Mouse (Mus musculus): ENCODE data around the gene Tmem184a. TPM values are rescaled to one million over a fixed set of nuclear protein-coding genes. Genes with fewer than 3 reads are reported as not detected.

The Tmem184a gene
- polyA plus RNA-seq, 1 experiment from 2014 or later: 0.19 TPM

- Histone ChIP-seq H3K4me3 (replicated peaks) (no peak overlapping the region), H3K4me2 (replicated peaks) (no peak overlapping the region), H3K36me3 (no peaks in the 10 kb centered on the region), H3K27me3 (peaks cover 41% of the 10 kb centered on the region), H3K27ac (no peak overlapping the region), H3K9me3 (no peaks in the 10 kb centered on the region), H3K4me1 (replicated peaks) (no peaks in the 10 kb centered on the region), H3K9ac (replicated peaks) (no peak overlapping the region)
- 66% methylated on average over 20 of the region's 20 CpGs for WGBS
- no peak for ATAC-seq
These were observed 7.2 kb downstream of the Tmem184a start for GRCm38 (mm10) chr5:139812398-139813125.

GRCm38 (mm10) chr5:139811677-139812397 is 7.9 kb downstream of the Tmem184a start:
- Histone ChIP-seq H3K27me3 (peaks cover 41% of the 10 kb centered on the region), H3K4me2 (replicated peaks) (no peak overlapping the region), H3K4me3 (replicated peaks) (no peak overlapping the region), H3K9me3 (no peaks in the 10 kb centered on the region), H3K4me1 (replicated peaks) (no peaks in the 10 kb centered on the region), H3K27ac (no peak overlapping the region), H3K9ac (replicated peaks) (no peak overlapping the region), H3K36me3 (no peaks in the 10 kb centered on the region)
- ATAC-seq: no peak
- WGBS: 82% methylated on average over 15 of the region's 15 CpGs

GRCm38 (mm10) chr5:139809397-139809796 is 10.3 kb downstream of the Tmem184a start:
- no peak overlapping the region for H3K9ac ChIP-seq (replicated peaks)
- H3K27ac ChIP-seq: no peak overlapping the region
- H3K9me3 ChIP-seq: no peaks in the 10 kb centered on the region
- no peak for ATAC-seq
- WGBS: 56% methylated on average over 4 of the region's 4 CpGs
- H3K4me1 ChIP-seq (replicated peaks): peaks cover 1% of the 10 kb centered on the region
- H3K4me3 ChIP-seq (replicated peaks): no peak overlapping the region
- no peak overlapping the region for H3K4me2 ChIP-seq (replicated peaks)
- peaks cover 28% of the 10 kb centered on the region for H3K27me3 ChIP-seq
- no peaks in the 10 kb centered on the region for H3K36me3 ChIP-seq

GRCm38 (mm10) chr5:139805924-139806323 is 13.8 kb downstream of the Tmem184a start:
- Histone ChIP-seq H3K36me3 (peaks cover 11% of the 10 kb centered on the region), H3K27ac (no peak overlapping the region), H3K4me3 (replicated peaks) (no peak overlapping the region), H3K4me1 (replicated peaks) (peaks cover 16% of the 10 kb centered on the region), H3K9ac (replicated peaks) (no peak overlapping the region), H3K4me2 (replicated peaks) (no peak overlapping the region), H3K27me3 (0 out of 2 replicates have a peak, but pooled peaks cover 2% of the 10 kb centered on the region), H3K9me3 (no peaks in the 10 kb centered on the region)
- WGBS: 92% methylated on average over 8 of the region's 8 CpGs
- ATAC-seq: no peak

GRCm38 (mm10) chr5:139804573-139805111 is 15.1 kb downstream of the Tmem184a start:
- H3K9ac ChIP-seq (replicated peaks): no peak overlapping the region
- no peak overlapping the region for H3K4me2 ChIP-seq (replicated peaks)
- H3K36me3 ChIP-seq: peaks cover 24% of the 10 kb centered on the region
- 91% methylated on average over 11 of the region's 11 CpGs for WGBS
- no peaks in the 10 kb centered on the region for H3K9me3 ChIP-seq
- H3K27ac ChIP-seq: no peak overlapping the region
- H3K27me3 ChIP-seq: 0 out of 2 replicates have a peak, but pooled peaks cover 2% of the 10 kb centered on the region
- ATAC-seq: no peak
- no peak overlapping the region for H3K4me3 ChIP-seq (replicated peaks)
- H3K4me1 ChIP-seq (replicated peaks): peaks cover 18% of the 10 kb centered on the region

- no peak overlapping the region for H3K27ac ChIP-seq
- peaks cover 22% of the 10 kb centered on the region for H3K4me1 ChIP-seq (replicated peaks)
- WGBS: 2% methylated on average over 6 of the region's 6 CpGs
- peaks cover 27% of the 10 kb centered on the region for H3K36me3 ChIP-seq
- no peaks in the 10 kb centered on the region for H3K9me3 ChIP-seq
- no peak overlapping the region for H3K4me3 ChIP-seq (replicated peaks)
- H3K9ac ChIP-seq (replicated peaks): no peak overlapping the region
- ATAC-seq: peak; percentile 41; the same call in 1 of the 2 replicates
- 0 out of 2 replicates have a peak, but pooled peaks cover 2% of the 10 kb centered on the region for H3K27me3 ChIP-seq
- H3K4me2 ChIP-seq (replicated peaks): 0 out of 2 replicates have a peak overlapping the region, but pooled peaks have one; percentile 7
These were observed 15.6 kb downstream of the Tmem184a start for GRCm38 (mm10) chr5:139804107-139804551.

- 12% methylated on average over 12 of the region's 12 CpGs for WGBS
- H3K4me1 ChIP-seq (replicated peaks): peaks cover 27% of the 10 kb centered on the region
- H3K4me2 ChIP-seq (replicated peaks): peak overlapping the region; percentile 7; the same call in 1 of the 2 replicates
- 0 out of 2 replicates have a peak, but pooled peaks cover 2% of the 10 kb centered on the region for H3K27me3 ChIP-seq
- H3K4me3 ChIP-seq (replicated peaks): no peak overlapping the region
- H3K9me3 ChIP-seq: no peaks in the 10 kb centered on the region
- no peak overlapping the region for H3K27ac ChIP-seq
- H3K36me3 ChIP-seq: peaks cover 27% of the 10 kb centered on the region
- peak; percentile 70 for ATAC-seq
- H3K9ac ChIP-seq (replicated peaks): no peak overlapping the region
These were observed 16.1 kb downstream of the Tmem184a start for GRCm38 (mm10) chr5:139803601-139804102.

- no peaks in the 10 kb centered on the region for H3K9me3 ChIP-seq
- peaks cover 27% of the 10 kb centered on the region for H3K36me3 ChIP-seq
- no peak overlapping the region for H3K27ac ChIP-seq
- H3K9ac ChIP-seq (replicated peaks): no peak overlapping the region
- no peak overlapping the region for H3K4me3 ChIP-seq (replicated peaks)
- H3K4me1 ChIP-seq (replicated peaks): peaks cover 32% of the 10 kb centered on the region
- no peak overlapping the region for H3K4me2 ChIP-seq (replicated peaks)
- ATAC-seq: no peak
- 0 out of 2 replicates have a peak, but pooled peaks cover 2% of the 10 kb centered on the region for H3K27me3 ChIP-seq
- 78% methylated on average over 8 of the region's 8 CpGs for WGBS
These were observed 16.6 kb downstream of the Tmem184a start for GRCm38 (mm10) chr5:139803165-139803564.

- 91% methylated on average over 10 of the region's 10 CpGs for WGBS
- H3K36me3 ChIP-seq: peaks cover 27% of the 10 kb centered on the region
- H3K27ac ChIP-seq: no peak overlapping the region
- ATAC-seq: no peak
- no peaks in the 10 kb centered on the region for H3K9me3 ChIP-seq
- peaks cover 44% of the 10 kb centered on the region for H3K4me1 ChIP-seq (replicated peaks)
- H3K9ac ChIP-seq (replicated peaks): no peak overlapping the region
- H3K27me3 ChIP-seq: 0 out of 2 replicates have a peak, but pooled peaks cover 2% of the 10 kb centered on the region
- H3K4me2 ChIP-seq (replicated peaks): no peak overlapping the region
- H3K4me3 ChIP-seq (replicated peaks): no peak overlapping the region
These were observed 17.8 kb downstream of the Tmem184a start for GRCm38 (mm10) chr5:139801880-139802279.

- Histone ChIP-seq H3K9ac (replicated peaks) (no peak overlapping the region), H3K4me2 (replicated peaks) (no peak overlapping the region), H3K9me3 (no peaks in the 10 kb centered on the region), H3K4me1 (replicated peaks) (peaks cover 51% of the 10 kb centered on the region), H3K27me3 (0 out of 2 replicates have a peak, but pooled peaks cover 2% of the 10 kb centered on the region), H3K36me3 (peaks cover 27% of the 10 kb centered on the region), H3K27ac (no peak overlapping the region), H3K4me3 (replicated peaks) (no peak overlapping the region)
- no peak for ATAC-seq
- 97% methylated on average over 8 of the region's 8 CpGs for WGBS
These were observed 18.5 kb downstream of the Tmem184a start for GRCm38 (mm10) chr5:139801231-139801630.

- no peak for ATAC-seq
- Histone ChIP-seq H3K4me2 (replicated peaks) (no peak overlapping the region), H3K36me3 (peaks cover 27% of the 10 kb centered on the region), H3K27me3 (peaks cover 9% of the 10 kb centered on the region; the same call in 1 of the 2 replicates), H3K4me3 (replicated peaks) (no peak overlapping the region), H3K9me3 (no peaks in the 10 kb centered on the region), H3K27ac (no peak overlapping the region), H3K9ac (replicated peaks) (no peak overlapping the region), H3K4me1 (replicated peaks) (peaks cover 62% of the 10 kb centered on the region)
- WGBS: 91% methylated on average over 33 of the region's 33 CpGs
These were observed 19.7 kb downstream of the Tmem184a start for GRCm38 (mm10) chr5:139799801-139800590.
